Mouse (Mus musculus) spleen, adult 2 months (tissue): Measurements from ENCODE around the gene Zfp184. TPM values are rescaled to one million over a fixed set of nuclear protein-coding genes. Genes with fewer than 3 reads are reported as not detected.

Experiments used
- DNase-seq, 2 experiments: peaks; one replicate each; pipeline versions ENCODE4 v3.0.0 to v3.0.0-alpha.2; 2012 to 2021; ENCODE audit warnings: low spot score in 2 of 2, low read depth in 1 of 2
- H3K27ac ChIP-seq: fragments of 200-500 bp; 2 replicates; pipeline ENCODE4 v1.5.1; 2012; ENCODE audit warnings: low read length, inconsistent platforms; ENCODE audit not compliant: insufficient read depth
- H3K27me3 ChIP-seq: fragments of 200-500 bp; 2 replicates; pipeline ENCODE4 v1.6.1; 2012; ENCODE audit warnings: mild to moderate bottlenecking, moderate library complexity, low read length, inconsistent platforms; ENCODE audit not compliant: control insufficient read depth, insufficient read depth
- H3K36me3 ChIP-seq: fragments of 200-500 bp; 2 replicates; pipeline ENCODE4 v1.6.1; 2012; ENCODE audit warnings: mild to moderate bottlenecking, low read length, inconsistent platforms; ENCODE audit not compliant: control insufficient read depth, insufficient read depth
- H3K4me1 ChIP-seq: fragments of 200-500 bp; 2 replicates; pipeline ENCODE4 v1.6.1; 2011; ENCODE audit warnings: inconsistent platforms; ENCODE audit not compliant: control insufficient read depth, insufficient read depth, insufficient read length
- H3K4me3 ChIP-seq: fragments of 200-500 bp; 2 replicates; pipeline ENCODE4 v1.5.1; 2011; ENCODE audit warnings: mild to moderate bottlenecking, inconsistent platforms; ENCODE audit not compliant: insufficient read depth, insufficient read length; ENCODE audit errors: extremely low read depth
- CTCF ChIP-seq: fragments of 200-500 bp; IDR thresholded peaks from 2 replicates; pipeline ENCODE4 v1.5.1; 2011; ENCODE audit warnings: mild to moderate bottlenecking, inconsistent platforms; ENCODE audit not compliant: insufficient read depth, insufficient read length, insufficient replicate concordance; ENCODE audit errors: extremely low read depth
- POLR2A ChIP-seq: fragments of 200-500 bp; IDR thresholded peaks from 2 replicates; pipeline ENCODE4 v1.6.1; 2011; ENCODE audit warnings: low read depth, low read length, inconsistent platforms
- WGBS: fragments of 180-500 bp; shearing (Covaris S2); methylation state at CpG from one replicate; pipeline ENCODE4 v1.1.7; 2018; 5-methylcytosine and 5-hydroxymethylcytosine counted together
- polyA plus RNA-seq: library from polyadenylated mRNA; depleted of rRNA; stranded (reverse); fragments of >200 nt; gene quantifications from 2 replicates; pipeline ENCODE4 v1.2.3, GENCODE M21; 2012

Zfp184 gene
- polyA plus RNA-seq, 1 experiment, result 0.05 TPM

GRCm38 (mm10) chr13:21920681-21921233 lies 24.1 kb upstream of the Zfp184 start:
- WGBS, result 79% methylated on average over 8 of the region's 8 CpGs
- no peaks in the 10 kb centered on the region for H3K36me3 ChIP-seq
- TF ChIP-seq POLR2A (no peak), CTCF (no peak)

GRCm38 (mm10) chr13:21923417-21923816 lies 21.5 kb upstream of the Zfp184 start:
- H3K4me3 ChIP-seq, result no peak overlapping the region
- peaks cover 5% of the 10 kb centered on the region for H3K27me3 ChIP-seq
- TF ChIP-seq POLR2A (no peak), CTCF (no peak)
- H3K36me3 ChIP-seq, result no peaks in the 10 kb centered on the region
- no peak for DNase-seq
- no peak overlapping the region for H3K27ac ChIP-seq
- peaks cover 2% of the 10 kb centered on the region; the same call in 1 of the 2 replicates for H3K4me1 ChIP-seq

More at GRCm38 (mm10) chr13:21920681-21921233, 24.1 kb upstream of the Zfp184 start:
- H3K27me3 ChIP-seq, result peaks cover 9% of the 10 kb centered on the region
- H3K4me1 ChIP-seq, result peaks cover 6% of the 10 kb centered on the region; the same call in 1 of the 2 replicates
- H3K4me3 ChIP-seq, result no peak overlapping the region
- no peak for DNase-seq
- no peak overlapping the region for H3K27ac ChIP-seq

- H3K27ac ChIP-seq, result no peak overlapping the region
- no peaks in the 10 kb centered on the region for H3K4me1 ChIP-seq
- no peaks in the 10 kb centered on the region; the same call in 1 of the 2 replicates for H3K27me3 ChIP-seq
- H3K36me3 ChIP-seq, result no peaks in the 10 kb centered on the region
- WGBS, result 66% methylated on average over 21 of the region's 21 CpGs
- no peak for TF ChIP-seq CTCF
- no peak overlapping the region for H3K4me3 ChIP-seq
- DNase-seq, result no peak
Measured at GRCm38 (mm10) chr13:21924734-21925335, 20.1 kb upstream of the Zfp184 start.

- WGBS, result 74% methylated on average over 10 of the region's 10 CpGs
- Histone ChIP-seq H3K4me1 (peaks cover 2% of the 10 kb centered on the region; the same call in 1 of the 2 replicates), H3K36me3 (no peaks in the 10 kb centered on the region), H3K27me3 (no peaks in the 10 kb centered on the region), H3K27ac (no peak overlapping the region), H3K4me3 (no peak overlapping the region)
- TF ChIP-seq POLR2A (no peak), CTCF (no peak)
- DNase-seq, result no peak
Measured at GRCm38 (mm10) chr13:21930981-21931380, 13.9 kb upstream of the Zfp184 start.

GRCm38 (mm10) chr13:21931740-21932139 lies 13.2 kb upstream of the Zfp184 start:
- Histone ChIP-seq H3K4me1 (peaks cover 2% of the 10 kb centered on the region; the same call in 1 of the 2 replicates), H3K4me3 (no peak overlapping the region), H3K36me3 (no peaks in the 10 kb centered on the region), H3K27me3 (no peaks in the 10 kb centered on the region), H3K27ac (no peak overlapping the region)
- TF ChIP-seq CTCF, result no peak
- TF ChIP-seq POLR2A, result no peak
- WGBS, result 90% methylated on average over 6 of the region's 6 CpGs
- DNase-seq, result no peak

GRCm38 (mm10) chr13:21933626-21934548 lies 11.0 kb upstream of the Zfp184 start:
- WGBS, result 83% methylated on average over 28 of the region's 28 CpGs
- Histone ChIP-seq H3K36me3 (no peaks in the 10 kb centered on the region), H3K4me3 (no peak overlapping the region), H3K4me1 (peaks cover 2% of the 10 kb centered on the region; the same call in 1 of the 2 replicates), H3K27me3 (no peaks in the 10 kb centered on the region), H3K27ac (no peak overlapping the region)
- TF ChIP-seq POLR2A (no peak), CTCF (no peak)
- no peak for DNase-seq
